In genomic region chr13:63573256-63573835, GRCm38 (mm10) we compare ENCODE assay signal across 8 mouse cellular contexts. TPM values are rescaled to one million over a fixed set of nuclear protein-coding genes. Genes with fewer than 3 reads are reported as not detected.
DNase-seq lines count a peak whose midpoint lies in the region; ATAC-seq and TF ChIP-seq lines count a peak whose summit lies in the region.

Gene Ptch1 (minus strand): TSS chr13:63573598.

- H3K4me3 ChIP-seq in forebrain, embryonic 12.5 days (replicated peaks): peak within 1 kb of the TSS; percentile 70
- peak within 1 kb of the TSS; percentile 82 for H3K4me3 ChIP-seq in lung, embryonic 16.5 days (ENCODE audit: low read length)

- peak; percentile 62 for ATAC-seq in forebrain, embryonic 12.5 days (ENCODE audit: low FRiP score)
- peak; percentile 68 for ATAC-seq in lung, embryonic 16.5 days (ENCODE audit: low read depth)

- H3K27ac ChIP-seq in forebrain, embryonic 12.5 days: peak within 1 kb of the TSS; percentile 91
- peak within 1 kb of the TSS; percentile 92 for H3K27ac ChIP-seq in lung, embryonic 16.5 days (ENCODE audit: low read length)

- no peak for TF ChIP-seq POLR2A in brain, embryonic 14.5 days (IDR thresholded peaks at IDR 0.05; ENCODE audit: borderline replicate concordance, extremely low read depth, insufficient read depth, insufficient read length, poor library complexity, severe bottlenecking)

- peak within 1 kb of the TSS; percentile 81 for H3K9ac ChIP-seq in forebrain, embryonic 12.5 days
- H3K9ac ChIP-seq in lung, embryonic 16.5 days (ENCODE audit: low read length): peak within 1 kb of the TSS; percentile 90

- peaks cover 55% of the 10 kb centered on the region for H3K4me1 ChIP-seq in forebrain, embryonic 12.5 days
- H3K4me1 ChIP-seq in lung, embryonic 16.5 days (replicated peaks; ENCODE audit: control insufficient read depth, insufficient read depth, low read length): peaks cover 27% of the 10 kb centered on the region

- intact Hi-C loops in heart, postnatal 10 days (cut with DNase I): loop anchor here (5.0 kb wide), 1 partner anchor 414 kb away; no protein-coding TSS in a partner anchor

- no peaks in the 10 kb centered on the region for H3K9me3 ChIP-seq in forebrain, embryonic 12.5 days
- H3K9me3 ChIP-seq in lung, embryonic 16.5 days (ENCODE audit: control insufficient read depth, low read length): no peaks in the 10 kb centered on the region

- no peak for TF ChIP-seq CTCF in brain, embryonic 14.5 days (IDR thresholded peaks at IDR 0.05; ENCODE audit: borderline replicate concordance, extremely low read depth, insufficient read depth, insufficient read length)

- WGBS in forebrain, embryonic 12.5 days: under 1% methylated on average over 41 of the region's 44 CpGs
- WGBS in lung, embryonic 16.5 days: under 1% methylated on average over 41 of the region's 44 CpGs

- H3K27me3 ChIP-seq in forebrain, embryonic 12.5 days: peaks cover 83% of the 10 kb centered on the region
- no peaks in the 10 kb centered on the region; the same call in 1 of the 2 replicates for H3K27me3 ChIP-seq in lung, embryonic 16.5 days (ENCODE audit: control insufficient read depth, insufficient read depth, low read depth, low read length)

- H3K4me2 ChIP-seq in forebrain, embryonic 12.5 days: peak within 1 kb of the TSS; percentile 96
- peak within 1 kb of the TSS; percentile 68 for H3K4me2 ChIP-seq in lung, embryonic 16.5 days (ENCODE audit: low read depth, low read length)

- no peaks in the 10 kb centered on the region for H3K36me3 ChIP-seq in forebrain, embryonic 12.5 days (replicated peaks)
- no peaks in the 10 kb centered on the region for H3K36me3 ChIP-seq in lung, embryonic 16.5 days (ENCODE audit: control insufficient read depth, insufficient read depth, low read length)

- peak; percentile 6 for DNase-seq in NIH3T3 (ENCODE audit: low read depth)
- peak; percentile 88 for DNase-seq in brain, embryonic 14.5 days (ENCODE audit: low read depth)
- DNase-seq in heart, postnatal 10 days: peak; percentile 42 to 51
- peak in 1 of 2 experiments; percentile 41 for DNase-seq in layer of hippocampus, adult 8-10 months (ENCODE audit: low spot score in 2 of 2)
- DNase-seq in right cerebral cortex, adult 18-20 months: peak; percentile 35
- no peak for DNase-seq in c-Kit-positive CD71-positive TER-119-positive erythroid progenitor cells, embryonic 14.5 days (ENCODE audit: low spot score)

RNA-seq across cellular contexts. Expression of gene Ptch1, which starts in this region (rescaled TPM):
- 23.3 and 37.6 TPM in 2 replicates for polyA plus RNA-seq in brain, embryonic 14.5 days (2012; rRNA removed)
- polyA plus RNA-seq in forebrain, embryonic 12.5 days (2016; fragmentation: Nextera tagmentation; extraction: Ambion mirVana): 24.0 and 24.4 TPM in 2 replicates
- total RNA-seq in heart, postnatal 10 days (2021): 10 to 100 TPM; 16.3 to 20.3 TPM
- total RNA-seq in layer of hippocampus, adult 8-10 months (2022): 10 to 100 TPM; 43.2 to 67.4 (median 50.6) TPM
- 33.4 and 34.2 TPM in 2 replicates for polyA plus RNA-seq in lung, embryonic 16.5 days (2015; fragmentation: Nextera tagmentation; extraction: Ambion mirVana)
